Mouse (Mus musculus) CD8-positive naive resting alpha-beta T cell, adult 2 months (primary cell): ENCODE data around the gene Snx9.

Experiments
- DNase-seq, 2 experiments: peaks; one replicate each; pipeline ENCODE4 v3.0.0; 2022; ENCODE audit warnings: low read depth in 2 of 2, low spot score in 2 of 2

The Snx9 gene

GRCm38 (mm10) chr17:5842988-5843640 is 2.0 kb downstream of the Snx9 start:
- DNase-seq: no peak

- DNase-seq: no peak
These were observed 2.5 kb downstream of the Snx9 start for GRCm38 (mm10) chr17:5843641-5843990.

- DNase-seq: no peak
These were observed 4.2 kb downstream of the Snx9 start for GRCm38 (mm10) chr17:5845376-5845775.

- DNase-seq: no peak
These were observed 5.0 kb downstream of the Snx9 start for GRCm38 (mm10) chr17:5846101-5846500.

GRCm38 (mm10) chr17:5848706-5849415 is 7.7 kb downstream of the Snx9 start:
- no peak for DNase-seq

- no peak for DNase-seq
These were observed 8.3 kb downstream of the Snx9 start for GRCm38 (mm10) chr17:5849421-5849910.

GRCm38 (mm10) chr17:5850031-5850430 is 8.9 kb downstream of the Snx9 start:
- no peak for DNase-seq

- DNase-seq: no peak
These were observed 9.3 kb downstream of the Snx9 start for GRCm38 (mm10) chr17:5850476-5850875.

GRCm38 (mm10) chr17:5853936-5854335 is 12.8 kb downstream of the Snx9 start:
- DNase-seq: no peak

- no peak for DNase-seq
These were observed 14.4 kb downstream of the Snx9 start for GRCm38 (mm10) chr17:5855560-5855959.

GRCm38 (mm10) chr17:5856426-5856825 is 15.3 kb downstream of the Snx9 start:
- DNase-seq: no peak

GRCm38 (mm10) chr17:5857206-5857605 is 16.1 kb downstream of the Snx9 start:
- no peak for DNase-seq

- DNase-seq: no peak
These were observed 17.1 kb downstream of the Snx9 start for GRCm38 (mm10) chr17:5858209-5858608.

GRCm38 (mm10) chr17:5862285-5862684 is 21.2 kb downstream of the Snx9 start:
- DNase-seq: no peak

GRCm38 (mm10) chr17:5862869-5863268 is 21.7 kb downstream of the Snx9 start:
- no peak for DNase-seq

GRCm38 (mm10) chr17:5863745-5864144 is 22.6 kb downstream of the Snx9 start:
- DNase-seq: no peak

GRCm38 (mm10) chr17:5867456-5867855 is 26.3 kb downstream of the Snx9 start:
- DNase-seq: no peak

- no peak for DNase-seq
These were observed 27.3 kb downstream of the Snx9 start for GRCm38 (mm10) chr17:5868319-5869031.

- no peak for DNase-seq
These were observed 28.3 kb downstream of the Snx9 start for GRCm38 (mm10) chr17:5869461-5869860.

GRCm38 (mm10) chr17:5870002-5870401 is 28.9 kb downstream of the Snx9 start:
- DNase-seq: no peak

- no peak for DNase-seq
These were observed 29.6 kb downstream of the Snx9 start for GRCm38 (mm10) chr17:5870696-5871095.

- peak in 1 of 2 experiments; percentile 22 for DNase-seq
These were observed 31.4 kb downstream of the Snx9 start for GRCm38 (mm10) chr17:5872506-5872905.
